Mouse (Mus musculus): ENCODE data around the gene Vps4a. TPM values are rescaled to one million over a fixed set of nuclear protein-coding genes. Genes with fewer than 3 reads are reported as not detected.
"Not testable (repeated sequence)": the region's sequence is repeated elsewhere in the genome, so short reads cannot be mapped to it uniquely, and the experiment has no call there.

Vps4a gene
- 65.9 and 70.0 TPM in 2 replicates for polyA plus RNA-seq (2015; fragmentation: Nextera tagmentation; extraction: Ambion mirVana)

DNA sequence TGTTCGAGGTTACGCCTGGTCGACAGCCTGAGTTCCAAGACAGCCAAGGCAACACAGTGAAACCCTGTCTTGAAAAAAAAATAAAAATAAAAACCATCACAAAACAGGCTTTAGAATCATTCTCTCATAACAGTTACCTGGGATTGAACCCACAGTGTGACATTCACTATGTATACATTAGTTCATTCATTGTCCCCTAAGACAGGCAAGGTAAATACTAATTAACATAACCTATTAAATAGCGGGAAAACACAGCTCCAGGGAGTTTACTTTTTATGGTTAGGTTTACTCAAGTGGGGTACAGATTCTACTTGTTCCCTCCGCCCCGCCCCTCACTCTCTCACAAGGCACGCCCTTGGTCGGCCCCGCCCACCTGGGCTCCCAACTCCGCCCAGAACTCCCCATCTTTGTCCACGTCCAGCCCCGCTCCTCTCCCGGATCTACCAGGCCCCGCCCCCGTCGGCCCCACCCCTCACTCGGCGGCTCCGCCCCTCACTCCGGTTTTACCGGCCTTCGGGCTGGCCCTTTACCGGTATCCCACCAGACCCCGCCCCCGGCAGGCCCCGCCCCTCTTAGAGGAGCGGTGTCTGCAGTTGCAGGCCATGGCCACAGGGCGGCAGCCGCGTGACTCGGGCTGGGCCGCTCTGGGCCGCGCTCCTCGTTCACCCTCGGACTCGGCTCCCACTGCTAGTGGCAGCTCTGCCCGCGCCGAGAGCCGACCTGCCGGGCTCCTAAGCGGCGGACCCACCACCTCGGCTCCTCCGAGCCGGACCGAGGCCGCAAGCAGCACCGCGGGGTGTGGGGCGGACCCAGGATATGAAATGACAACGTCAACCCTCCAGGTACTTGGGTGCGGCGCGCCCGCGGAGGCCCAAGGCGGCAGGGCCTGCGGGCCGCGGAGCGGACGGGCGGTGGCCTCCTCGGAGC, at the start of gene Vps4a:
Gene Vps4a, plus strand, starts transcription at position 573 of the 927 bp plus-strand sequence.
- peaks cover 18% of the 10 kb centered on the region for H3K4me1 ChIP-seq
- H3K36me3 ChIP-seq, result no peaks in the 10 kb centered on the region; the same call in 1 of the 2 replicates
- peak within 1 kb of the TSS; percentile 81 for H3K4me2 ChIP-seq
- no peaks in the 10 kb centered on the region for H3K9me3 ChIP-seq (replicated peaks)
- no peaks in the 10 kb centered on the region for H3K27me3 ChIP-seq
- peak; percentile 96 for ATAC-seq (replicated peaks; ENCODE audit: low FRiP score)
- 5% methylated on average over 66 of the region's 66 CpGs for WGBS
- H3K4me3 ChIP-seq (replicated peaks), result peak within 1 kb of the TSS; percentile 96
- peak within 1 kb of the TSS; percentile 88 for H3K27ac ChIP-seq
- H3K9ac ChIP-seq, result peak within 1 kb of the TSS; percentile 98

DNA sequence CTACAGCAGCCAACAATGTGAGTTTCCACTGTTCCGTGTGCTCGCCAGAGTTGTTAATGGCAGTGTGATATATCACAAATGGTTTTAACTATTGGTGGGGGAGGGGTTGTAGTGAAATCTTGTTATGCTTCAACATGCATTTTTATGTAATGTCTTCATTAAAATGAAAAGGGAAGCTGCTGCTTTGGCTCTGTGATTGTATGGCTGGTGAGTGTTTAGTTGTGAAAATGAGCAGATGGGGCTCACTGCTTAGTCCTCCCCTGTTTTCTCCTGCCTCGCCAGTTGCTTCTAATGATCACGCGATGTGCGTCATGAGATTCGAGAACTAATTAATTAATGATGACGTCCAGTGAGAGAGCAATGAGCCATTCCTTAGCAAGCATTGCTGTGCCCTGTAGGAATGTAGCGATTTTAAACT, 45.6 kb upstream of the Vps4a start:
- 65% methylated on average over 9 of the region's 9 CpGs for WGBS
- no peaks in the 10 kb centered on the region for H3K27me3 ChIP-seq
- no peak for ATAC-seq (replicated peaks; ENCODE audit: low FRiP score)
- no peak overlapping the region for H3K4me3 ChIP-seq (replicated peaks)
- H3K4me2 ChIP-seq, result no peak overlapping the region
- 0 out of 2 replicates have a peak, but pooled peaks cover 2% of the 10 kb centered on the region for H3K4me1 ChIP-seq
- no peak overlapping the region for H3K9ac ChIP-seq
- H3K9me3 ChIP-seq (replicated peaks), result no peaks in the 10 kb centered on the region
- peaks cover 21% of the 10 kb centered on the region for H3K36me3 ChIP-seq
- H3K27ac ChIP-seq, result no peak overlapping the region

DNA sequence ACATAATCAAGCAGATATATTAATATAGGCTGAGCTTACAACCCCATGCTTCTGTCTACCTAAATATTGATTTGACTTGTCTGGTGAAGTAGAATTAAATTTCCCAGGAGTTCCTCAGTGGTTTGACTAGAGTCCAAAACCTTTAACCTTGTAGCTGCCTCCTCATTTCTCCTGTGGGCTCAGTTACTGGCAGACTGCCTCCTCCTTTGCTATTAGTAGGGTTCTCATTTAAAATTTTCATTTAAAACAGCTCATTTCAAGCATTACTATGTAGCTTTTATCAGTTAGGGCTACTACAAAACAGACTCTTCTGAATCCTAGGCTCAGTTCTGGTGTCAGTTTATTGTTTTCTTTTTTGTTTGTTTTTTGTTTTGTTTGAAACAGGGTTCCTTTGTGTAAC, 45.1 kb upstream of the Vps4a start:
- no peak overlapping the region for H3K27ac ChIP-seq
- no peaks in the 10 kb centered on the region for H3K9me3 ChIP-seq (replicated peaks)
- no peak overlapping the region for H3K4me3 ChIP-seq (replicated peaks)
- no peaks in the 10 kb centered on the region for H3K27me3 ChIP-seq
- 0 out of 2 replicates have a peak, but pooled peaks cover 2% of the 10 kb centered on the region for H3K4me1 ChIP-seq
- no peak for ATAC-seq (replicated peaks; ENCODE audit: low FRiP score)
- H3K9ac ChIP-seq, result no peak overlapping the region
- H3K36me3 ChIP-seq, result peaks cover 22% of the 10 kb centered on the region
- H3K4me2 ChIP-seq, result no peak overlapping the region

DNA sequence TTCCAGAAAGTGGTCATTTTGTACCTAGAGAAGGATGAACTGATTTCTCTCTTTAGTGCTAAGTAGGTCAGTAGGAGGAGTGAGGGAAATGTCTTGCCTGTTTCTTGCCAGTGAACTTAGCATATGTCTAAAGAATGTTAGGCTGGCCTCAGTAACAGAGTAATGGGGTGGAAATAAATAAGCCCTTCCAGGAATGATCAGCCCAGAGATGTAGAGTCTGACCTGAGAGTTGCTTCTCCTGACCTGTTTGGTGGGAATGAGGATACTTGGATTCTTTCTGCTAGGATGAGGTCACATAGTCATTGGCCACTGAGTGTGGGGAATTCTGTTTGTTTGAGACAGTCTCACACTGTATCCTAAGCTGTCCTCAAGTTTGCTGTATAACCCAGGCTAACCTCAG, 43.5 kb upstream of the Vps4a start:
- Histone ChIP-seq H3K36me3 (peaks cover 26% of the 10 kb centered on the region), H3K4me2 (no peak overlapping the region), H3K9ac (no peak overlapping the region), H3K27ac (no peak overlapping the region), H3K27me3 (no peaks in the 10 kb centered on the region), H3K4me1 (0 out of 2 replicates have a peak, but pooled peaks cover 2% of the 10 kb centered on the region), H3K4me3 (replicated peaks) (no peak overlapping the region), H3K9me3 (replicated peaks) (no peaks in the 10 kb centered on the region)
- ATAC-seq (replicated peaks; ENCODE audit: low FRiP score), result no peak

DNA sequence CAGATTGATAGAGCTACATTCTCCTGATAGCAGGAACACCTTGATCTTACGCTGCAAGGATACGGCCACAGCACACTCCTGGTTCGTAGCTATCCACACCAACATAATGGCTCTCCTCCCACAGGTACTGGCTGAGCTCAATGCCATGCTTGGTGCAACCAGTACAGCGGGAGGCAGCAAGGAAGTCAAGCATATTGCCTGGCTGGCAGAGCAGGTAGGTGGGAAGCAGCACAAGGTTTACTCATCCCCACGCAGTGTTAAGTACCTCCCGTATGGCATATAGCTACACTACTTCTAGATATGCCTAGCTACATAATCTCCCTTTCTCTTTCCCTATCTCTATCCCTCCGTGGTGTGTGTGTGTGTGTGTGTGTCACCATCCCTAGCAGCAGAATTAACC, 39.6 kb upstream of the Vps4a start:
- 92% methylated on average over 7 of the region's 7 CpGs for WGBS
- ATAC-seq (replicated peaks; ENCODE audit: low FRiP score), result no peak

DNA sequence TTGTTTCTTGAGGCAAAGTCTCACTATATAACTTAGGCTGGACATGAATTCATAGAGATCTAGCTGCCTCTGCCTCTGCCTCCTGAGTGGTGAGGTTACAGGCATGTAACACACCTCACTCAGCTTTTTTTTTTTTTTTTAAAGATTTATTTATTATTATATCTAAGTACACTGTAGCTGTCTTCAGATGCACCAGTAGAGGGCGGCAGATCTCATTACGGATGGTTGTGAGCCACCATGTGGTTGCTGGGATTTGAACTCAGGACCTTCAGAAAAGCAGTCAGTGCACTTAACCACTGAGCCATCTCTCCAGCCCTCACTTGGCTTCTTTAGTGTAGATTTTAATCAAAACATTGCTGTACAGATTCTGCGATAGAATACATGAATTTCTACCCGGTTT, 34.7 kb upstream of the Vps4a start:
- 89% methylated on average over 4 of the region's 4 CpGs for WGBS
- H3K4me2 ChIP-seq; H3K4me1 ChIP-seq; H3K27me3 ChIP-seq; ATAC-seq (replicated peaks; ENCODE audit: low FRiP score); H3K27ac ChIP-seq; H3K9ac ChIP-seq; H3K4me3 ChIP-seq (replicated peaks); H3K9me3 ChIP-seq (replicated peaks): not testable (repeated sequence)
- peaks cover 52% of the 10 kb centered on the region for H3K36me3 ChIP-seq

More for the DNA sequence above, 39.6 kb upstream of the Vps4a start:
- Histone ChIP-seq H3K9ac (no peak overlapping the region), H3K27ac (no peak overlapping the region), H3K4me3 (replicated peaks) (no peak overlapping the region), H3K36me3 (peaks cover 39% of the 10 kb centered on the region), H3K4me2 (no peak overlapping the region), H3K9me3 (replicated peaks) (no peaks in the 10 kb centered on the region), H3K4me1 (no peaks in the 10 kb centered on the region), H3K27me3 (no peaks in the 10 kb centered on the region)

DNA sequence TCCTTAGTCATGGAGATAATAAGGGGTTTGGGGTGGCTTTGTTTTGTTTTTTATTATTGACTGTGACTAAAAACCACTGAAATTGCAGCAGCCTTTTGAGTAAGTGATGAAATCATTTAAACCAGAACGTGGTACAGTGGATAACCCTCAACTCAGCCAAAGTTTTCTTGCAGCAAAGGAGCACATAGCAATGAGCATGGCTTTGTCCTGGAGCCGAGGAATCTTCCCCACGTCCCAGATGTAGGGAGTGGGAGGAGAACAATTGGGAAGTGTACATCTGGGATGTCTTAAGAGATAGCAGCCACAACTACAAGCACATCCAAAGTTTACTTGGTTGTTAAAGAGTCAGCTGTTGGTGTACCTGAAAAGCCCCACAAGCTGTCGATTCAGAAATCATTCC, 33.6 kb upstream of the Vps4a start:
- WGBS, result 84% methylated on average over 4 of the region's 4 CpGs
- H3K9ac ChIP-seq, result no peak overlapping the region

DNA sequence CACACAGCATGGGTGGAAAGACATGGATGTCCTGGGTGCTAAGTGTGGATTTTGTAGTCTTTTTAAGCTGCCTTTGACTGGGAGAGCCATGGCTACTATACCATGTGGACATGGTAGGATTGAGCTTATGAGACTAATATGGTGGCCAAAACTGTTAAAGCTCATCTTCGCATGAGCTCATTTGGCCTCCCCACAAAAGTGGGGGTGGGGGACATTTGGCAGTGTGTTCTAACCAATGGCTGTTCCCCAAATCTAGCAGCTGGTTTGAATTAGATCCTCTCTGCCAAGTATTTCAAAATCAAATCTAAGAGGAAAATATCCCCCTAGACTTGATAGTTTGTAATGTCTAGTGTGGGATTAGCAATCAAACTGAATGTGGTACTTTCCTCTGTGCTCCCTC, 32.0 kb upstream of the Vps4a start:
- no peaks in the 10 kb centered on the region for H3K27me3 ChIP-seq
- H3K4me2 ChIP-seq, result no peak overlapping the region
- peaks cover 41% of the 10 kb centered on the region for H3K36me3 ChIP-seq
- no peak overlapping the region for H3K4me3 ChIP-seq (replicated peaks)
- no peak for ATAC-seq (replicated peaks; ENCODE audit: low FRiP score)
- H3K4me1 ChIP-seq, result no peaks in the 10 kb centered on the region
- H3K27ac ChIP-seq, result no peak overlapping the region
- H3K9ac ChIP-seq, result no peak overlapping the region
- 89% methylated on average over 1 of the region's 1 CpGs for WGBS
- H3K9me3 ChIP-seq (replicated peaks), result no peaks in the 10 kb centered on the region

More for the DNA sequence above, 33.6 kb upstream of the Vps4a start:
- Histone ChIP-seq H3K4me1 (no peaks in the 10 kb centered on the region), H3K9me3 (replicated peaks) (no peaks in the 10 kb centered on the region), H3K4me2 (no peak overlapping the region), H3K27me3 (no peaks in the 10 kb centered on the region), H3K36me3 (peaks cover 42% of the 10 kb centered on the region), H3K4me3 (replicated peaks) (no peak overlapping the region), H3K27ac (no peak overlapping the region)
- no peak for ATAC-seq (replicated peaks; ENCODE audit: low FRiP score)

DNA sequence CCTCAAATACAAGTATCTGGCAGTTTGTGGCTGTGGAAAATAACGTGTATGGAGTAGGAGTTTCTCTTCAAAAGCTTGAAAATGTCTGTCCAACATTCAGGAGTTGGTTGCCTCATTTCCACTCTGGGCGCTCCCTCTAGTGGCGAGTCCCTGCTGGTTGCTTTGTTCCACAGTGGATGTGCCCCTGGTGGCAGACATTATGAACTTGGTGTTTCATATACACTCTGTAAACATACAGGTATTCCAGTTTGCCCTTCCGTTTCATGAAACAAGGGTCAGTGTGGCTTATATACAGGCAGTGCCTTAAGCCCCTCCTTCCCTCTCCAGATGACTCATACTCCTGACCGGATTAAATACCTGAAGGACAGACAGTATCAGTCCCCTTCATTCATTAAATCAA, 28.5 kb upstream of the Vps4a start:
- Histone ChIP-seq H3K9ac (no peak overlapping the region), H3K27ac (no peak overlapping the region), H3K9me3 (replicated peaks) (no peaks in the 10 kb centered on the region), H3K4me1 (no peaks in the 10 kb centered on the region), H3K4me2 (no peak overlapping the region), H3K27me3 (no peaks in the 10 kb centered on the region), H3K36me3 (peaks cover 33% of the 10 kb centered on the region), H3K4me3 (replicated peaks) (no peak overlapping the region)
- ATAC-seq (replicated peaks; ENCODE audit: low FRiP score), result peak; percentile 49
- 37% methylated on average over 5 of the region's 5 CpGs for WGBS

DNA sequence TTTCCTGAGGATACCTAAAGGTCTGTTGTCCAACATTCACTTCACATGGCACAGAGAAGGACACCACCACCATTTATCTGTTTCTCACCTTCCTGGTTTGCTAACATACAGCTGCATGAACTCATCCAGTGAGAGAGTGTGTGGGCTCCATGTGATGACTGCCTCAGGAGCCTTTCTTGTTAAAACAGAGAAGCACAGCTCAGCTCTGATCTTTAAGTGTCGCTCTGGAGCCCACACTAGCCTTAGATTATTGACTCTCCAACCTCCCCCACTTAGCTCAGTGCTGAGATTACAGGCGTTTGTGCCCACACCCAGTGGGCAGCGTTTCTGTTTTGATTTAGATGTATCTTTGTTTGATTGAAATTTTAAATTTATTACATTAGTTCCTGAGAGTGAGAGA, 23.2 kb upstream of the Vps4a start:
- peaks cover 74% of the 10 kb centered on the region for H3K36me3 ChIP-seq
- 82% methylated on average over 3 of the region's 3 CpGs for WGBS
- ATAC-seq (replicated peaks; ENCODE audit: low FRiP score), result no peak

DNA sequence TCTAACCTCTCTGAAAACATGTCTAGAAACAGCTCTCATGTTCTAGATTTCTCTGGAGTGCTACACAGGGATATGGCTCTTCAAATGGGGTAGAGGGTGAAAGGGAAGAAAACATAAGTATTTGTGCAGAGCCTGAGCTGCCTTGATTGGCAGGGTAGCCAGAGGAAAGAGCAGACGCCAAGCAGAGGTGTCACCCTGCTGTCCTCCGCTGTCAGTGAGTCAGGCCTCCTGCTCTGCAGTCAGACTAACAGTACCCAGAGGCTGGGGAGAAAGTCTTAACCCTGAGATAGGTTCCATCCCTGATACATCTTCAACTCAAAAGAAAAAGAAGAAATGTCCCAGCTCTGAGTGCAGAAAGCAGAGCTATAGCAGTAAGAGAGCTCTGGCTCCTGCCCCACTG, 18.4 kb upstream of the Vps4a start:
- Histone ChIP-seq H3K9ac (no peak overlapping the region), H3K27me3 (no peaks in the 10 kb centered on the region), H3K27ac (no peak overlapping the region), H3K9me3 (replicated peaks) (no peaks in the 10 kb centered on the region), H3K36me3 (peaks cover 54% of the 10 kb centered on the region), H3K4me2 (no peak overlapping the region), H3K4me3 (replicated peaks) (no peak overlapping the region), H3K4me1 (no peaks in the 10 kb centered on the region)
- ATAC-seq (replicated peaks; ENCODE audit: low FRiP score), result no peak
- WGBS, result 79% methylated on average over 2 of the region's 2 CpGs

More for the DNA sequence above, 23.2 kb upstream of the Vps4a start:
- no peaks in the 10 kb centered on the region for H3K9me3 ChIP-seq (replicated peaks)
- no peaks in the 10 kb centered on the region for H3K27me3 ChIP-seq
- no peak overlapping the region for H3K4me3 ChIP-seq (replicated peaks)
- H3K4me1 ChIP-seq, result no peaks in the 10 kb centered on the region
- H3K9ac ChIP-seq, result no peak overlapping the region
- H3K27ac ChIP-seq, result no peak overlapping the region
- H3K4me2 ChIP-seq, result no peak overlapping the region

DNA sequence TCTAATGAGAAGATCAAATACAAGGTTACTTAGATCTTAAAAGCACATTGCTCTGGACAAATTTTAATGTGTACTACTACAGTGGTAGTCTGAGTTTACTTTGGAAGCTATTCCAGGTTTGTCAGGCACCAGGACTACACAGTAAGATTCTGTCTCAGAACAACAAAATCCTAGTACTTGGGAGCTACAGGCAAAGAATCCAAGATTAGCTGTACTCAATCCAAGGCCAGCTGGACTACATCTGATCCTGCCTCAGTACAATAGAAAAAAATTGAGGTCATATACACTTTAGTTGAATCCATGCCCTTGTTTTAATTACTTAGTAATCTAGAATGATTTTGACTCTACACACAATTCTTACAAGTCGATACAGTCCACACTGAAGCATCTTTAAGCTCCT, 16.1 kb upstream of the Vps4a start:
- H3K27ac ChIP-seq, result no peak overlapping the region

More for the DNA sequence above, 16.1 kb upstream of the Vps4a start:
- Histone ChIP-seq H3K4me1 (no peaks in the 10 kb centered on the region), H3K9me3 (replicated peaks) (no peaks in the 10 kb centered on the region), H3K4me3 (replicated peaks) (no peak overlapping the region), H3K36me3 (peaks cover 35% of the 10 kb centered on the region), H3K9ac (no peak overlapping the region), H3K4me2 (no peak overlapping the region), H3K27me3 (no peaks in the 10 kb centered on the region)
- 80% methylated on average over 1 of the region's 1 CpGs for WGBS
- ATAC-seq (replicated peaks; ENCODE audit: low FRiP score), result no peak
